Mouse (Mus musculus) megakaryocyte, embryonic 14.5 days (primary cell): ENCODE measurements around the gene Vmn1r15. TPM values are rescaled to one million over a fixed set of nuclear protein-coding genes. Genes with fewer than 3 reads are reported as not detected.

Source experiments
- H3K27me3 ChIP-seq: replicated peaks from 2 replicates; pipeline ENCODE3; 2012; ENCODE audit warnings: inconsistent platforms
- H3K36me3 ChIP-seq: replicated peaks from 2 replicates; pipeline ENCODE3; 2012; ENCODE audit warnings: low read length, inconsistent platforms, mixed read lengths
- H3K4me1 ChIP-seq: 2 replicates; pipeline ENCODE4 v1.6.1; 2012; ENCODE audit warnings: inconsistent platforms
- H3K4me3 ChIP-seq: replicated peaks from 2 replicates; pipeline ENCODE3; 2012; ENCODE audit warnings: moderate library complexity, mild to moderate bottlenecking, inconsistent platforms
- H3K9me3 ChIP-seq: 2 replicates; pipeline ENCODE4 v1.6.1; 2012; ENCODE audit warnings: inconsistent platforms
- FLI1 ChIP-seq: IDR thresholded peaks from 2 replicates; pipeline ENCODE4 v1.6.1; 2012; ENCODE audit warnings: low read length, inconsistent platforms, mixed read lengths
- GATA1 ChIP-seq: IDR thresholded peaks from 3 replicates; pipeline ENCODE4 v1.6.1; 2012; ENCODE audit warnings: mixed read lengths, low read length, inconsistent platforms, borderline replicate concordance
- polyA plus RNA-seq: library from polyadenylated mRNA; stranded (reverse); fragments of >175 nt; gene quantifications from 2 replicates; pipeline ENCODE4 v1.2.3, GENCODE M21; 2012; ENCODE audit warnings: low replicate concordance; ENCODE audit not compliant: insufficient read depth

Vmn1r15 gene
- polyA plus RNA-seq = not detected in 2 replicates

DNA sequence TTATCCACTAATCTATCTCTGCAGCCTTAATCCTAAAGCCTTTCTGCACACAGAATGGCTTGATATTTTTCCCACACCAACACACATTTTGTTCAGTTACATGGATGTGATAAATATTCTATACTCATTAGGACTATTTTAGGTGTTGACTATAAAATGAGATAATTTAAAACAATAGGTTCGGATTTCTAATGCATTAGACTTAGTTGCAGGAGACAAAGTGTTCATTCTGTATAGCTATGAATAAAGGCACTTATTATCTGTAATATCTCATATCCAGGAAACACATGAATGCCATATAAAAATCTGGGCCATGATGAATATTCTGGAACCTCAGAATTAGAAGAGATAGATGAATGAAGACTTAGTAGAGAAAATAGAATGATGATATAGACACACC lies at the start of gene Vmn1r15:
TSS of gene Vmn1r15 (plus strand) at position 301 of the 400 bp plus-strand sequence.
- Histone ChIP-seq H3K4me1 (no peaks in the 10 kb centered on the region), H3K36me3 (no peaks in the 10 kb centered on the region), H3K9me3 (no peaks in the 10 kb centered on the region), H3K4me3 (no peak within 1 kb of the TSS), H3K27me3 (no peaks in the 10 kb centered on the region)
- TF ChIP-seq GATA1 (no peak), FLI1 (no peak)

GRCm38 (mm10) chr6:57231386-57231785 lies 26.4 kb upstream of the Vmn1r15 start, which contains the start of gene Vmn1r14:
Gene Vmn1r14, plus strand, starts transcription at chr6:57231686.
- no peak for TF ChIP-seq GATA1
- no peak for TF ChIP-seq FLI1
- no peaks in the 10 kb centered on the region for H3K9me3 ChIP-seq

DNA sequence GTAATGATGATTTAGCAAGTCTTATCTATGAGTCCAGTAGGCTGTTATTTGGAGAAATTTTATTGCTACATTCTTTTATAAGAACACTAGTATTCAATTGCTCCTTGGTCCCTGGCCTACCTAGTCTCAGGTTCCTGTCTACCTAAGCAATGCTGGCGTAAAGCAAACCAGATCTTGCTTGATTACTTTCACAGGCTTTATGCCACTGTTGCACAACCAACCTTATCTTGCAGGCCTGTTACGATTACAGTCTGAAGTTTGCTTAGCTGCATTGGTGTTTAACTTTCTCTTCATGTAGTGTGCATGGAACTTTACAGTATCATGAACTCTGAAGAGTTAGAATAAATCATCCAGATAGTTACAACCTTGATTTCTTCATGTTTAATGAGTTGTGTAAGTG lies 3.2 kb downstream of the Vmn1r15 start:
- TF ChIP-seq GATA1 (no peak), FLI1 (no peak)
- no peaks in the 10 kb centered on the region for H3K9me3 ChIP-seq
- no peak overlapping the region for H3K4me3 ChIP-seq
- H3K36me3 ChIP-seq = no peaks in the 10 kb centered on the region
- H3K27me3 ChIP-seq = no peaks in the 10 kb centered on the region
- no peaks in the 10 kb centered on the region for H3K4me1 ChIP-seq

More at GRCm38 (mm10) chr6:57231386-57231785, 26.4 kb upstream of the Vmn1r15 start, which contains the start of gene Vmn1r14:
- Histone ChIP-seq H3K27me3 (no peaks in the 10 kb centered on the region), H3K4me1 (no peaks in the 10 kb centered on the region), H3K36me3 (no peaks in the 10 kb centered on the region), H3K4me3 (no peak within 1 kb of the TSS)

DNA sequence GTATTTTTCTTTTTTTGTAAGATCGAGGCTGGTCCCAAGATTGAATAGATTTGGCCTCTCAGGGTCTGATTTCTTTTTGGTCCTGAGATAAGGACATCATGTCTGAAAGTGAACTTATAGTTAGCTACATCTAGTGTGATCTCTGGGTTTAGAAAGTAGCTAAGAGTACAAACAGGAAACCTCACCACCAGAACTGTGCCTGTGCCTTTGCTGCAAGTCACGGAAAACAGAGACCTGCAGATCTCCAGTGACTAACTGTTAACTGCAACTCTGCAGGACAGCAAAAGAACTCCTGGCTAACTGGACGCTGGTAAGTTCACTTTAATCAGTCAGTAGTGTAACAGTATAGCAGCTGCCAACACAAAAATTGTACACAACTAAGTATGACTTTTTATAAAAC lies 14.1 kb downstream of the Vmn1r15 start:
- H3K27me3 ChIP-seq = no peaks in the 10 kb centered on the region
- TF ChIP-seq FLI1 (no peak), GATA1 (no peak)
- H3K9me3 ChIP-seq = no peaks in the 10 kb centered on the region
- H3K4me1 ChIP-seq = no peaks in the 10 kb centered on the region
- H3K36me3 ChIP-seq = no peaks in the 10 kb centered on the region
- no peak overlapping the region for H3K4me3 ChIP-seq

DNA sequence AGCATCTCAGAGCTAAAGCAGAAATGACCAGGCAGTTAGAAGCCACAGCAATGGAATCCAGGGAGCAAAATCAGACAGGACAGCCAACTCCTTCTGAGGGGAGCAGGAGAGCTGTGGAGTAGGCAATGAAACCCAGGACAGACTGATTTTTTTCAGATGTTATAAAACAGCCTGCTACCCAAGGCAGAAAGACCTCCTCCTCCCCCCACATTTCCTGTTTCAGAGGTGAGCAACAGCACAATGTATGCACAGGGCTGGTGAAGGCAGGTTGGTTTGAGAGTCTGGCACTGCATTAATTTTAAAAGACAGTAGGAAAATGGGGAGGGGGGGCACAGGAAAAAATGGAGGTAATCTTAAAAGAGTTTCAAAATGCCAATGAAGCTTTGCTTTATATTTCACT lies 14.8 kb downstream of the Vmn1r15 start:
- Histone ChIP-seq H3K4me3 (no peak overlapping the region), H3K27me3 (no peaks in the 10 kb centered on the region), H3K36me3 (no peaks in the 10 kb centered on the region), H3K4me1 (no peaks in the 10 kb centered on the region), H3K9me3 (no peaks in the 10 kb centered on the region)
- TF ChIP-seq FLI1 (no peak), GATA1 (no peak)

DNA sequence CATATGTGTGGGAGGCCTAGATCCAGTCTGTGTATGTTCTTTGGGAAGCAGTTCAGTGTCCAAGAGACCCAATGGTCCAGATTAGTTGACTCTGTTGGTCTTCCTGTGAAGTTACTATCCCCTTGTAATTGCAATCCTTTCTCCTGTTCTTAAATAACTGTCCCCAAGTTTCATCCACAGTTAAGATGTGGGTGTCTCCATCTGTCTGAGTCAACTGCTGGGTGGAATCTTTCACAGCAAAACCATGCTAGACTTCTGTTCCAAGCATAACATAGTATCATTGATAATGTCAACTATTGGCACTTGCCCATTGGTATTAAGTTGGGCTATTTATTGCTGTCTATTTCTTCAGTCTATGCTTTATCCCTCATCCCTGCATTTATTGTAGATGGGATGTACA lies 21.2 kb downstream of the Vmn1r15 start:
- TF ChIP-seq FLI1 (no peak), GATA1 (no peak)
- no peaks in the 10 kb centered on the region for H3K4me1 ChIP-seq

More for the DNA sequence above, 21.2 kb downstream of the Vmn1r15 start:
- Histone ChIP-seq H3K4me3 (no peak overlapping the region), H3K27me3 (no peaks in the 10 kb centered on the region), H3K36me3 (no peaks in the 10 kb centered on the region), H3K9me3 (no peaks in the 10 kb centered on the region)

Other genes starting within 250 kb of the Vmn1r15 start
- gene Vmn1r7, start 232.6 kb upstream of the Vmn1r15 start, polyA plus RNA-seq = not detected in 2 replicates
- gene Vmn1r8, start 225.7 kb upstream of the Vmn1r15 start, polyA plus RNA-seq = not detected in 2 replicates
- not detected in 2 replicates for gene Vmn1r9, start 191.2 kb upstream of the Vmn1r15 start, polyA plus RNA-seq
- gene Vmn1r10, start 148.5 kb upstream of the Vmn1r15 start, polyA plus RNA-seq = not detected in 2 replicates
- not detected in 2 replicates for gene Vmn1r11, start 124.5 kb upstream of the Vmn1r15 start, polyA plus RNA-seq
- not detected in 2 replicates for gene Vmn1r12, start 101.0 kb upstream of the Vmn1r15 start, polyA plus RNA-seq
- gene Vmn1r13, start 54.7 kb upstream of the Vmn1r15 start, polyA plus RNA-seq = not detected in 2 replicates
- not detected in 2 replicates for gene Vmn1r14, start 26.3 kb upstream of the Vmn1r15 start, polyA plus RNA-seq
- gene Vmn1r16, start 71.5 kb downstream of the Vmn1r15 start, polyA plus RNA-seq = not detected in 2 replicates
- gene Vmn1r17, start 105.8 kb downstream of the Vmn1r15 start, polyA plus RNA-seq = not detected in 2 replicates
- gene Vmn1r18, start 137.8 kb downstream of the Vmn1r15 start, polyA plus RNA-seq = not detected in 2 replicates
- not detected in 2 replicates for gene Vmn1r19, start 145.8 kb downstream of the Vmn1r15 start, polyA plus RNA-seq
- not detected in 2 replicates for gene Vmn1r20, start 171.0 kb downstream of the Vmn1r15 start, polyA plus RNA-seq